Mouse (Mus musculus) neural tube, embryonic 14.5 days (tissue): ENCODE measurements around the gene Plekha4. TPM values are rescaled to one million over a fixed set of nuclear protein-coding genes. Genes with fewer than 3 reads are reported as not detected.

Source experiments
- ATAC-seq: fragments of 200-750 bp; cut with Nextera tagmentation; 2 replicates; pipeline ENCODE4 v1.8.0; 2017; ENCODE audit warnings: low read depth, mild to moderate bottlenecking, moderate TSS enrichment, moderate library complexity
- H3K27ac ChIP-seq: fragments of 300-500 bp; sonication (generic); 2 replicates; pipeline ENCODE4 v1.5.1; 2014; ENCODE audit warnings: low read depth, mild to moderate bottlenecking, control low read depth, low read length, moderate library complexity, mixed read lengths
- H3K27me3 ChIP-seq: fragments of 300-500 bp; sonication (generic); 2 replicates; pipeline ENCODE4 v1.6.1; 2014; ENCODE audit warnings: low read length; ENCODE audit not compliant: control insufficient read depth, insufficient read depth
- H3K36me3 ChIP-seq: fragments of 300-500 bp; sonication (generic); 2 replicates; pipeline ENCODE4 v1.6.1; 2014; ENCODE audit warnings: low read length, mixed read lengths; ENCODE audit not compliant: control insufficient read depth, insufficient read depth
- H3K4me1 ChIP-seq: fragments of 300-500 bp; sonication (generic); 2 replicates; pipeline ENCODE4 v1.6.1; 2014; ENCODE audit warnings: low read length; ENCODE audit not compliant: control insufficient read depth, insufficient read depth
- H3K4me2 ChIP-seq: fragments of 300-500 bp; sonication (generic); 2 replicates; pipeline ENCODE4 v1.6.1; 2014; ENCODE audit warnings: mild to moderate bottlenecking, low read depth, low read length, control low read depth
- H3K4me3 ChIP-seq: fragments of 300-500 bp; sonication (generic); 2 replicates; pipeline ENCODE4 v1.5.1; 2014; ENCODE audit warnings: low read depth, low read length, control low read depth, mixed read lengths
- H3K9ac ChIP-seq: fragments of 300-500 bp; sonication (generic); replicated peaks from 2 replicates; pipeline ENCODE4 v1.6.1; 2014; ENCODE audit warnings: low read depth, mild to moderate bottlenecking, control low read depth, low read length, mixed read lengths
- H3K9me3 ChIP-seq: fragments of 300-500 bp; sonication (generic); 2 replicates; pipeline ENCODE4 v1.6.1; 2016; ENCODE audit warnings: low read length; ENCODE audit not compliant: control insufficient read depth
- WGBS: fragments of 180-500 bp; shearing (Covaris S2); extraction: QIAGEN DNeasy Blood & Tissue Kit; methylation state at CpG from one replicate; pipeline ENCODE4 v1.1.7; 2014; 5-methylcytosine and 5-hydroxymethylcytosine counted together
- polyA plus RNA-seq: library from polyadenylated mRNA; unstranded; fragments of >200 nt; fragmentation: Nextera tagmentation; extraction: Ambion mirVana; gene quantifications from 2 replicates; pipeline ENCODE4 v1.2.1, GENCODE M21; 2014

The Plekha4 gene
- polyA plus RNA-seq, 1 experiment from 2014 or later: 0.54 TPM

GRCm38 (mm10) chr7:45598960-45599879, 73.1 kb downstream of the Plekha4 start:
- no peak overlapping the region for H3K4me3 ChIP-seq
- H3K4me2 ChIP-seq: no peak overlapping the region
- no peak for ATAC-seq
- H3K36me3 ChIP-seq: no peaks in the 10 kb centered on the region
- no peak overlapping the region for H3K9ac ChIP-seq
- H3K27ac ChIP-seq: no peak overlapping the region
- no peaks in the 10 kb centered on the region for H3K4me1 ChIP-seq
- H3K9me3 ChIP-seq: no peaks in the 10 kb centered on the region
- no peaks in the 10 kb centered on the region for H3K27me3 ChIP-seq
- 50% methylated on average over 18 of the region's 18 CpGs for WGBS

Other genes with a start within 250 kb of the Plekha4 start
- gene Slc6a21, start 248.8 kb upstream of the Plekha4 start, polyA plus RNA-seq: not detected in 2 replicates
- 9.1 and 10.9 TPM in 2 replicates for gene Trpm4, start 192.6 kb upstream of the Plekha4 start, polyA plus RNA-seq
- gene Hrc, start 191.0 kb upstream of the Plekha4 start, polyA plus RNA-seq: 0.13 and 0.52 TPM in 2 replicates
- gene Ppfia3, start 159.3 kb upstream of the Plekha4 start, polyA plus RNA-seq: 28.4 and 30.4 TPM in 2 replicates
- 24.9 and 49.4 TPM in 2 replicates for gene Lin7b, start 155.7 kb upstream of the Plekha4 start, polyA plus RNA-seq
- 76.1 and 93.7 TPM in 2 replicates for gene Snrnp70, start 130.6 kb upstream of the Plekha4 start, polyA plus RNA-seq
- not detected in 2 replicates for gene Kcna7, start 120.7 kb upstream of the Plekha4 start, polyA plus RNA-seq
- gene Ntf5, start 112.6 kb upstream of the Plekha4 start, polyA plus RNA-seq: not detected in 2 replicates
- gene Lhb, start 105.5 kb upstream of the Plekha4 start, polyA plus RNA-seq: not detected in 2 replicates
- gene Gys1, start 91.5 kb upstream of the Plekha4 start, polyA plus RNA-seq: 18.1 and 19.9 TPM in 2 replicates
- 86.8 and 95.3 TPM in 2 replicates for gene Ruvbl2, start 88.2 kb upstream of the Plekha4 start, polyA plus RNA-seq
- gene Ftl1, start 66.4 kb upstream of the Plekha4 start, polyA plus RNA-seq: 5,062 and 5,088 TPM in 2 replicates
- gene Bax, start 59.4 kb upstream of the Plekha4 start, polyA plus RNA-seq: 107 and 215 TPM in 2 replicates
- gene Tulp2, start 44.5 kb upstream of the Plekha4 start, polyA plus RNA-seq: 0.17 and 0.31 TPM in 2 replicates
- not detected in 2 replicates for gene Gm45808, start 39.5 kb upstream of the Plekha4 start, polyA plus RNA-seq
- 4.0 and 4.6 TPM in 2 replicates for gene Dhdh, start 37.5 kb upstream of the Plekha4 start, polyA plus RNA-seq
- gene Nucb1, start 15.9 kb upstream of the Plekha4 start, polyA plus RNA-seq: 115 and 134 TPM in 2 replicates
- 14.0 and 14.2 TPM in 2 replicates for gene Ppp1r15a, start 62 bp upstream of the Plekha4 start, polyA plus RNA-seq
- 0.40 and 0.60 TPM in 2 replicates for gene Hsd17b14, start 28.6 kb downstream of the Plekha4 start, polyA plus RNA-seq
- 15.8 and 19.2 TPM in 2 replicates for gene Bcat2, start 43.8 kb downstream of the Plekha4 start, polyA plus RNA-seq
- not detected in 2 replicates for gene Fgf21, start 89.2 kb downstream of the Plekha4 start, polyA plus RNA-seq
- gene Fut1, start 91.0 kb downstream of the Plekha4 start, polyA plus RNA-seq: not detected in 2 replicates
- gene Izumo1, start 95.5 kb downstream of the Plekha4 start, polyA plus RNA-seq: not detected in 2 replicates
- gene Rasip1, start 101.2 kb downstream of the Plekha4 start, polyA plus RNA-seq: 12.8 and 14.2 TPM in 2 replicates
- gene Mamstr, start 113.6 kb downstream of the Plekha4 start, polyA plus RNA-seq: 2.6 and 3.0 TPM in 2 replicates
- gene Fut2, start 140.1 kb downstream of the Plekha4 start, polyA plus RNA-seq: 0.15 and 0.51 TPM in 2 replicates
- gene Ntn5, start 157.7 kb downstream of the Plekha4 start, polyA plus RNA-seq: 1.8 TPM in 1 of 2 replicates, not detected in the other
- gene Sec1, start 168.1 kb downstream of the Plekha4 start, polyA plus RNA-seq: 0.13 and 0.54 TPM in 2 replicates
- gene Car11, start 173.5 kb downstream of the Plekha4 start, polyA plus RNA-seq: 31.9 and 32.8 TPM in 2 replicates
- 2.5 and 2.6 TPM in 2 replicates for gene Dbp, start 178.8 kb downstream of the Plekha4 start, polyA plus RNA-seq
- 603 and 609 TPM in 2 replicates for gene Rpl18, start 189.1 kb downstream of the Plekha4 start, polyA plus RNA-seq
- 15.6 and 19.1 TPM in 2 replicates for gene Sphk2, start 191.7 kb downstream of the Plekha4 start, polyA plus RNA-seq
- gene Fam83e, start 194.9 kb downstream of the Plekha4 start, polyA plus RNA-seq: 0.17 and 0.24 TPM in 2 replicates
- gene Spaca4, start 199.5 kb downstream of the Plekha4 start, polyA plus RNA-seq: not detected in 2 replicates